Mouse (Mus musculus) CD4-positive helper T cell, adult 2 months (primary cell): ENCODE data around the gene Zbtb17.
A peak's percentile ranks its signal among the peaks of the same experiment; 100 is the strongest.

ENCODE experiments used
- DNase-seq: peaks from one replicate; pipeline ENCODE4 v3.0.0-alpha.2; 2012; ENCODE audit warnings: low read depth, missing footprints, low spot score

The Zbtb17 gene

GRCm38 (mm10) chr4:141487581-141487980 is 43.1 kb downstream of the Zbtb17 start:
- no peak for DNase-seq

GRCm38 (mm10) chr4:141488670-141489069 is 44.2 kb downstream of the Zbtb17 start:
- DNase-seq, result peak; percentile 31

GRCm38 (mm10) chr4:141500637-141501036 is 56.2 kb downstream of the Zbtb17 start:
- no peak for DNase-seq

- DNase-seq, result no peak
Observed at GRCm38 (mm10) chr4:141501058-141501457, 56.6 kb downstream of the Zbtb17 start.

GRCm38 (mm10) chr4:141502723-141503122 is 58.3 kb downstream of the Zbtb17 start:
- DNase-seq, result no peak

GRCm38 (mm10) chr4:141504471-141504870 is 60.0 kb downstream of the Zbtb17 start:
- no peak for DNase-seq

GRCm38 (mm10) chr4:141505810-141506209 is 61.4 kb downstream of the Zbtb17 start:
- DNase-seq, result no peak

- DNase-seq, result no peak
Observed at GRCm38 (mm10) chr4:141506352-141506751, 61.9 kb downstream of the Zbtb17 start.

- DNase-seq, result no peak
Observed at GRCm38 (mm10) chr4:141506893-141507292, 62.4 kb downstream of the Zbtb17 start.

- DNase-seq, result no peak
Observed at GRCm38 (mm10) chr4:141510457-141510856, 66.0 kb downstream of the Zbtb17 start.

- no peak for DNase-seq
Observed at GRCm38 (mm10) chr4:141512145-141512544, 67.7 kb downstream of the Zbtb17 start.

GRCm38 (mm10) chr4:141514179-141514641 is 69.8 kb downstream of the Zbtb17 start:
- no peak for DNase-seq
